Mouse (Mus musculus): ENCODE measurements around the gene Atg9b.

GRCm38 (mm10) chr5:24353327-24353726, 38.6 kb downstream of the Atg9b start:
- TF ChIP-seq CTCF (IDR thresholded peaks at IDR 0.05; ENCODE audit: control insufficient read depth, insufficient read depth, low read length) (no peak), POLR2A (IDR thresholded peaks at IDR 0.05; ENCODE audit: borderline replicate concordance, control insufficient read depth, low read depth, low read length) (no peak)

Measured in bone marrow, adult 2 months (tissue).